Mouse (Mus musculus) ES-Bruce4 (cell line): ENCODE measurements around the gene Il1rl2.

Source experiments
- CTCF ChIP-seq: IDR thresholded peaks from one replicate; pipeline ENCODE4 v1.8.1; 2011; ENCODE audit warnings: low read depth, low read length
- EP300 ChIP-seq: IDR thresholded peaks from 2 replicates; pipeline ENCODE4 v1.6.1; 2011; ENCODE audit warnings: low read depth, low read length; ENCODE audit not compliant: insufficient read depth
- POLR2A ChIP-seq: IDR thresholded peaks from one replicate; pipeline ENCODE4 v1.8.1; 2011; ENCODE audit warnings: low read length; ENCODE audit not compliant: insufficient read depth

GRCm38 (mm10) chr1:40409882-40410281 lies 85.5 kb downstream of the Il1rl2 start:
- TF ChIP-seq EP300 = no peak
- TF ChIP-seq CTCF = no peak
- no peak for TF ChIP-seq POLR2A
